Mouse (Mus musculus): ENCODE measurements around the gene Ttyh1.
A peak's percentile ranks its signal among the peaks of the same experiment; 100 is the strongest.

Gene Ttyh1

DNA sequence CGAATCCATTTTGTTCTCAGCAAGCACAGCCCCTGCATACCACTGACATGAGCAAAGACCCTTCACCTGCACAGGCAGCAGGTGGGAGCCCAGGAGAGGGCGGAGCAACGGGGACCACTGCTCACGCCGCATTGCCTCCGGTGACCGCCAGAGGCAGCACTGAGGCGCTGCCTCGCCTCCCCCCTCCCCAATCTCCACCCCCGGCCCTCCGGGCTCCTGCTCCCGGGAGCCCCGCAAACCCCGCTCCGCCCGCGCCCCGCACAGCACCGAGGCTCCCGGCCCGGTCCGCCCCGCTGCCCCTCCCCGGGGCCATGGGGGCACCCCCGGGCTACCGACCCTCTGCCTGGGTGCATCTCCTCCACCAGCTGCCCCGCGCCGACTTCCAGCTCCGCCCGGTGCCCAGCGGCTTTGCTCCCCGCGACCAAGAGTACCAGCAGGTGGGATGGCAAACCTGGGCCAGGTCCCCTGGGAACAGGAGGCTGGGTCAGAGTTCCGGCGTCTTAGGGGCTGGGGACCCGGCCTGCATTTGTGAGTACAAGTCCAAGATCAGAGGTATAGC lies at the start of gene Ttyh1:
Ttyh1 (plus strand) TSS at position 65 of the 559 bp plus-strand sequence.
- no peak for DNase-seq

DNA sequence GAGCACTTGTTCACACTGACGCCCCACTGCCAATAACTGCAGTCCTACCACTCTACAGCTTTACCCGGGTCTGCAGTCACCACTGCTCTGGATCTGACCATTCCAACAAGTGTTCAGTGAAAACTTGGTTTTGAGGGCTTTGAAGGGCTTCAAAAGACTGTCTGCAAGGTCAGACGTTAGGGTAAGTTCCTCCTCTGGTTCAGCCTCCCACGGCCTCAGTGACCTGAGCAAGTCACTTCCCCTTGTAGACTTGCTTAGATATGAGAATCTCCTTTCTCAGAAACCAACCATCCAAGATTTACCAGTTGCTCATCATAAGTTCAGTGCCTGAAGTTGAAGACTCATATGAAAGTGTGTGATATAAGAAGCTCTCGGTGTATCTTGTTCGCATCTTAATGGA lies 48.1 kb upstream of the Ttyh1 start:
- DNase-seq: peak in 1 of 2 experiments; percentile 12

DNA sequence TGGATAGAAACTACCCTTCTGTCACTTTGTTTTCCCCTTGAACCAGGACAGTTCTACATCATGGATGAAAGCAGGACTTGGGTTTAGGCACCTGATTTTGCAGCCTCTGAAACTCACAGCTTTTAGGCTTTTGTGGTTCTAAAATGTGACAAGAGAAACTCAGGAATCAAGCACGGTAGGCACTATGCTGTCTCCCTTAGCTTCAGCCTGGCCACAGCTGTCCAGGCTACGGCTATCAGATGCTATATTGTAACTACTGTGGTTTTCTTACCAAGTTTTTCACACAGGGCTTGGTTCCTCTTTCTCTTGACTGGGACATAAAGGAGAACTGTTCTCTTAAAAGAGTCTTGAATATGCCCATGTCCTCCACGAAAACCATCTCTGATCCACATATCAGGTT lies 46.1 kb upstream of the Ttyh1 start:
- DNase-seq: no peak

DNA sequence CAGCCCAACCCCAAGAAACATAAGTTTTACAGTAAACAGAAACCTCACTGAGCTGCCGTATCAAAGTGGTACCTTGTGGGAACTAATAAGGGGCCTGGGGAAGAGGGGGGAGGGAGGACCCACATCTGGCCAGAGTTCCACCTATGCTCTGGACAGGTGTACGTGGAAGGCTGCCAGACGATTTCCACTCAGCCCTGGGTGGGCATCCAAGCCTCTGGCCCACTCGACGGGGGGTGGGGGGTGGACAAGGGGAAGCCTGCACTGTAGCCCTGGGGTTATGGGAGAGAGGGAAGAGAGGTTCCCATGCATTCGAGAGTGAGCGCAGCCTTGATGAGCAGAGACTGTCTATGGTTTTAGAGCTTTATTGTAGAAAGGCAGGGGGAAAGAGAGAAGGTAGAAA lies 39.7 kb upstream of the Ttyh1 start:
- DNase-seq: no peak

DNA sequence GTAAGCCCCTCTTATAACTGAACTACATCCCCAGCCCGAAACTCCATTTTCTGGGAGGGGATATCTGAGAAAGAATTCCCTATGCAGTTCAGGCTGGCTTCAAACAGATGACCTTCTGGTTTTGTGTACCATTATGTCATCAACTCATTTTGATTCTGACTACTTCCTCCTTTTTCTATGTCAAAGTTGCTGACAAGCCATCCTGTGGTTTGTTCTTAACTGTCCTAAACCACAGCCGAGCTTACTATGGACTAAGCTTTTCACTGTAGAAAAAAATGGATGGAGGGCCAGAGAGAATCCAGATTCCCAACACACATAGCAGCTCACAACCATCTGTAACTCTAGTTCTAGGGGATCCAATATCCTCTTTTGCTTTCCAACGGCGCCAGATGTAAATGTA lies 38.7 kb upstream of the Ttyh1 start:
- no peak for DNase-seq

DNA sequence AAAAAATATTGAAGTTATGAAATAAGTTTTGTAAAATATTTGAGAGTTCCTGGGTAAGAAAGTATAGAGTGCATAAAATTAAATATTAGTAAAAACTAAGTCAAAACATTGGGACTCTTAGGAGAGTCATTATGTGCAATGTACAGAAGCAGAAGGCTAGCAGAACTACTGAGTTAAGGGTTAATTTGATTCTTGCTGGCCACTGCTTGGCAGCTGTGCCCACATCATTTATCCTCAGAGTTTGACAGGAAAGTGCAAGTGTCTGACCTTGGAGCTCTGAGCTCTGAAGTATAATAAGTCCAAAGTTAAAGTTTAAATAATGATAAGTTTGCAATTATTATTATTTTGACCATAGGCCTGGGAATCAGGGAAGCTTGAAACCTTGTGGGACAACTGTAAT lies 37.5 kb upstream of the Ttyh1 start:
- DNase-seq: no peak

DNA sequence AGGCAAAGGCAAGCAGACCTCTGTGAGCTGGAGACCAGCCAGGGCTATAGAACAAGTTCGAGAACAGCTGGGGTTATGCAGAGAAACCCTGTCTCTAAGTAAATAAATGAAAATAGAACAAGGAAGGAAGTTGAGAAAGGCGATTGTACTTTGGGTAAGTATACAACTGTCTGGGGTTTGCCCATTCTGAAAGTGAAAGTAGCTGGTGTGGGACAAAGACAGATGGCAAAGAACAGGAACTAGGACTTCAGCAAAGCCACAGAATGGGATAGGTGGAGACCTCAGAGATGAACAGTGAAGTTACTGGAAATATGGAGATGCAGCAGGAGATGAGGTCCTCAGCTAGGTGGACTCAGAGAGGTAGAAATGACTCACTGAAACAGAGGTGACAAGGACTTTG lies 36.4 kb upstream of the Ttyh1 start:
- DNase-seq: peak; percentile 40 to 53

DNA sequence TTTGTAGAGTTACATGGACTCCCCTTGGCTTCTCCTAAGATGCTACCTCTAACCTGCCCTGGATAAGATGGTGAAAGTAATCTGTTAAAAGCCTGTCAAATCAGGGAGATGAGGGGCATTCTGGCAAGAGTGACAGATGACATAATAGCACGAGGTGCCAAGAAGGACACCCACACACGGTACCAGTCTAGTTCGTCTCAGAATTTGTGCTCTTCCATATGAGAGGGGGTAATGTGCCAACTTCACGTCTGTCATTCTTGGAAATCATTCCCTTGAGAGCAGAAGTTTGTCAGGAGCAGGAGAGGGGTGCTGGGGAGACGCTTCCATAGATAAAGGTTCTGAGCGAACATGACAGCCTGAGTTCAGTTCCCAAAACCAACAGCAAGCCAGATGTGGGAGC lies 35.0 kb upstream of the Ttyh1 start:
- DNase-seq: no peak

DNA sequence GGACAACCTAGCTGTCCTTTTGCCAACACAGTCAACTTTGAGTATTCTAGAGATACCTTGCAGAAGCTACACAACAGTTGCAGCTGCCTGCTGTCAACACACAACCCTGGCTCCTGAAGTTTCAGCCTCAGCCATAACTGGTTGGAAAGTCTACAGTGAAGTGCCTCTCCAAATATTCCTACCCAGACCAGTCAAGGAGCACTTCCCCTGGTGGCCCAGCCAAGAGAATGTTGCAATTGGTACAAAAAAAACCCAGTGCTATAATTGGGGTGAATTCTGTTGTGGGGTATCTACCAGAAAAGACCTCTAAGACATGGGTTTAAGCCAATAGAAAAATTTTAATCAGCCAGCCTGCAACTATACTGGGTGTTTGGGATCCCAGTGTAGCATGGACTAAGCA lies 33.6 kb upstream of the Ttyh1 start:
- DNase-seq: peak; percentile 19 to 36

DNA sequence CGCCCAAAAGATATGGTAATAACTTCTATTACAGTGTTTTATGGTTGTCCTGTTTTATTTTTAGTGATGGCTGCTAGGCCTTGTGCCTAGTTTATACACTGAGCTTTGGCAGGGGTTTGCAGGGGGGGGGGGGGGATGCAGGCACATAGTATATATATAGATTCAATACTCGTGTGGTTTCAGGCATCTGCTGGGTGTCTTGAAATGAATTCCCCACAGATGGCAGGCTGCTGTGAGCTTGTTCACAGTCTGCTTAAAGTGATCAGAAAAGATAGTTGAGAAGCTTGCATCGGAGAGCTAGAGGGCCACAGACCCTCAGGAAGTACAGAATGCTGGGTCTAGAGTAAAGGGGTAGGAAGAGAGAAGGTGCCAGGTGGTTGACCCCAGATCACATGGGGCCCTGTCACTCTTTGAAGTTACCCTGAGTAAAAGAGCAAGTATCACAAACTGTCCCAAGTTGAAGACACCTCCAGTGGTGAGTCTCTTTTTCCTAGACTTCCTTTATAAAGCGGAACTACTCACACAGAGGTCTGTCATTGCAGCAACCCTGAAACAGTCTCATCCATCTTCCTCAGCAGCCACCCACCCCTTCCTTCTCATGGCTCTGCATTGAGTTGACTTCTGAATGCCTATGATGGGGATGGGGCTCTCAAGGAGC lies 31.8 kb upstream of the Ttyh1 start:
- DNase-seq: peak in 1 of 2 experiments; percentile 9

DNA sequence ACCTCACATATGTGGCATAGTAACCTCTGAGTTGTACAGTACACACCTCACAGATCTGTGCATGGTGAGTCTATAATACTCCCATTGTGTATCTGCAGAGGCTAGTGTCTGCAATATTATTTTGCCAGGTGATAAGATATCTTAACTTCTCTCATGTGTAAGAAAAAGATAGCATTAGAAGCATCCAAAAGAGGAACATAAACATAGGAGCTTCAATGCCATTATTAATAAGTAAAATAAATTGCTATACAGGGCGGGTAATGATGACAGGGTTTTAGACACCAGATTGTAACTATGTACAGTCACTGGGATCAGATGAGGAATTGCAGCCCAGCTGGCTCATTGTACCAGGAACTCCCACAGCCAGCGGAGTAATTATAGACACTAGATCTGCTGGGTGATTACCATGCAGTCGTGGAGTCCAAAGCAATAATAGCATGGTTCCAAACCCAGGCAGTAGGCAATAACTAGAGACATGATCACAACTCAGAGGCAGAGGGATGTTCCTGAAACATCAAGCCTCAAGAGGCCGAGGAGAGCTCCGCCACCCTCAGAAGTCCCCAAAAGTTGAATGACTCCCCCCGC lies 31.2 kb upstream of the Ttyh1 start:
- DNase-seq: no peak

DNA sequence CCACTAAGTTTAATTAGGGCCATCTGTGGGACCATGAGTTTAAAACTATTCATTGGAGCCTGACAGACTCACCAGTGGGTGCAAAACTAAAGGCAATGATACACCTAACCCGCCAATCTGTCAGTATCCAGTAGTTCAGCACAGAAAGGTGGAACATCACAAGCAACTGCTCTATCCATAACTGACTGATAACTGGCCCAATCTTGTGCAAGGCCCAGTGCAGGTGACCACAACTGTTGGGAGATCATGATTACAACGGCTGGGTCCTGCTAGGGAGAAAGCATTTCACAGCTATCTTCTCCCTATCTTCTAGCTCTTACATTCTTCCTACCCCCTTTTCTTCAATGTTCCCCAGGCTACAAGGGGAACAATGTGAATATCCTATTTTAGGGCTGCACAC lies 30.5 kb upstream of the Ttyh1 start:
- DNase-seq: no peak

DNA sequence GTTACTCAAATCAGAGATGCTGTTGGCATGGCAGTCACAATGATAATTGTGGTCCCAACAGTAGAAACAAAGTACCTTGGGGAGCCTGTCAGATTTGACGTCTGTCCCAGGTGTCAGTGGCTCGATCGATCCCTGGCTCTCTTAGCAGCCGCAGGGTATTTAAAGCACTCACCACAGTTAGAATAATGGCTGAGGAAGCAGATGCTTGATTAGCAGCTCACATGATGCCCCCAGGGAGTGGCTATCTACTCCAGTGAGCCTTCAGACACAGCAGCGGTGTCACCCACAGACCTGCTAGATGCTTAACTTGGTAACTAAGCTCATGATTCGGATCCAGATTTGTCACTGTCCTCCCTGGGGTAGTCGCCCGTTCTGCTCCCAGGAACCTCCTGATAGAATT lies 28.0 kb upstream of the Ttyh1 start:
- no peak for DNase-seq

DNA sequence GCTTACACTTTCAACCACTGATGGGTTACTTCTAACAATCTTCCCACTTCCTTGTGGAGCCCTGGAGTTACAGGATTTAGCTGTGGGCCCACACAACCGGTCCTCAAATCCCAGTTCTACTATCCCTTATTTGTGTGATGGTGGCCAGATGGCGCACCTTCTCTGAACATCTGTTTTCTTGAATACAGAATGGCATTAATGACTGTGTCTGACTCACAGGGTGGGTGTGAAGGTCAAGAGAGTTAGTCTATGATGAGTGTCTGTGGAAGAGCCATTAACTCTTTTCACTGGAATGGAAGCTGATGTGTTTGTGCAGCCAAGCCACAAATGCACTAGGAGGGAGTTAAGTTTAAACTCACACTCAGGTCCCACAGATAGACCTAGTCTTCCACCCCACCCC lies 20.9 kb upstream of the Ttyh1 start:
- DNase-seq: no peak

DNA sequence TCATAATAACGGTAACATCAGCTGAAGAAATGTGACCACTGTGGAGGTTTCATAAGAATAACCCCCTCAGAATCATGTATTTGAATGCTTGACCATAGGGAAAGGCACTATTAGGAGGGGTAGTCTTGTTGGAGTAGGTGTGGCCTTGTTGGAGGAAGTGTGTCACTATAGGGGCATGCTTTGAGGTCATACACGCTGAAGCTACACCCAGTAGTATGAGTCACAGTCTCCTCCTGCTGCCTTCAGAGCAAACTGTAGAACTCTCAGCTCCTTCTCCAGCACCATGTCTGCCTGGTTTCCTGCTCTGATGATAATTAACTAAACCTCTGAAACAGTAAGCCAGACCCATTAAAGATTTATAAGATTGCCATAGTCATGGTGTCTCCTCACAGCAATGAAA lies 20.4 kb upstream of the Ttyh1 start:
- no peak for DNase-seq

DNA sequence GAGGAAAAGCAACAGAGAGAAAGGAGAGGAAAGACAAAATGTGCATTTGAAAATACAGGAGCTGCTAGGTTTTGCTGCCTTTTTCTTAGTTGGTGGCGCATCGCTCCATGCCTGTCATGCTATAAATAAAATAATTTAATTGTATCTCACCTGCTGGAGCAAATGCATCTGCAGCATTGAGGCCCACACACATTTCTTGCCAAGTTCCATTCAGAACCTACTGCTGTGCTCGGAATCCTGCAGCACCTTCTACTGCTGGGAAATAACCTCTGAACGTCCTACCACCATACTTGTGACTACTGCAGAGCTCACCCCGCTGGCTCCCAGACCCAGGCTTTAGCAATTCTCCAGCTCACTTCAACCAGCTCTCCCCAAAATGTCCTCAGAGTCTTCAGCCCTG lies 18.1 kb upstream of the Ttyh1 start:
- DNase-seq: no peak

DNA sequence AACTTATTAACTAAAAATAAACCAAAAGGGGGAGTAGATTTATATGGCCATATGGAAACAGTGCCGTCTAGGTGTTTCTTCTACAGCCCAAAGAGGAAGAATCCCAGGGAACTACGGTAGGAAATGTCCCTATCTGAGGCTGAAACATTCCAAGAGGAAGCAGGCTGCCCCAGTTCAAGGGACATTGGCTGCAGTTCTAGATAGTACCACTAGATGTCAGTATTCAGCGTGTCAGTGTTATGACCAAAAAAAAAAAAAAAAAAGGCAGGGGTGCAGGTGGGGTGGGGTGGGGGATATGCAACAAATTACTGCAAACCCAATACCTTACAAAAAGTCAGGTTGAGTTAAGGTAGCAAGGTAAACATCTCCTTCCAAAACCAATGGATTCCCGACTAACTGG lies 15.8 kb upstream of the Ttyh1 start:
- peak in 1 of 2 experiments; percentile 37 for DNase-seq

DNA sequence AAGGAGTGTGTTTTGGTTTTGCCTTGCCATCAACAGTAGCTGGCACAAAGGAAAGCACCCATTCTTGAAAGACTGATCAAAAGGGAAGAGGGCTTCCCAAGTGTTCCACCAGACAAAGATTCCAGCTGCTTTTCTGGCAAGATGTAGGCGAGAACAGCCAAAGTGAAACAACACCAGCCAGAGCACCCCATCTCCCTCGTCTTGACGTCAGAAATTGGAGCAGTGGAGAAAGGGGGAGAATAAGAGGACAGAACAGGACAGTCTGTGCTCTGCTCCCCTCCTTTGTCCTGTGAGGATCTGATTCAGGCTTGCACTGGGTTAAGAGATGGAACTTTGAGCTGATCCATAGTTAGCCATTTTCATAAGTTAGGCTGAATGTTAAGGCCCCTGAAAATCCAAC lies 7.4 kb upstream of the Ttyh1 start:
- no peak for DNase-seq

DNA sequence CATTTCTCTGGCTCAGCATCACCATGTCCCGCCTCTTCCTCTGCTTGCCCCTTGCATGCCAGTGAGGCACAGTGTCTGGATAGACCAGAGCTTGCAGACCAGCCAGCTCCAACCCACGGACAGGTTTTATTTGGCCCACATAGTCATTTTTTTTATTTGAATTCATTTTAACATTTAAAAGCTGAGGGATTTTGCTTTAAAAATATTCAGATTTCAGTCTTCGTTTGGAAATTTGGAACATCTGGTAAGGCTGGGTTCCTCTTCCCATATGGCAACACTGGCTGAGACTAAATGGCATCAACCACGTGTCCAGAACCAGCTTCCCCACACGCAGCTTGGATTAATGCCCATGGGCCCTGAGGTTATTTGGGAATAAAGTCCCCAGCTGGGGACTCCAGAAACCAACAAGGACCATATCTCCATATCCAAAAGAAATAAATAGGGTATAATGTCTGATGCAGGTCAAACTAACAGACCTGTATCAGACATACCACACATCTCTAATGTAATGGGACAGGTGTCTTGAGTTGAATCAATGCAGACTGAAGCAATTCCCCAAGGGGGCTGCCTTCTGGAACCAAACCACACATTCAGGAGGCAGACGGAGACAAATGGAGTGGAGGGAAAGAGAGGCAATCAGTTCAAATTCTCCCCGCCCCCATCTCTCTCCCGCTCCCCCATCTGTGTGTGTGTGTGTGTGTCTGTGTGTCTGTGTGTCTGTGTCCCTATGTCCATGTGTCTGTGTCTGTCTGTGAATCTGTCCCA lies 2.0 kb upstream of the Ttyh1 start:
- no peak for DNase-seq

DNA sequence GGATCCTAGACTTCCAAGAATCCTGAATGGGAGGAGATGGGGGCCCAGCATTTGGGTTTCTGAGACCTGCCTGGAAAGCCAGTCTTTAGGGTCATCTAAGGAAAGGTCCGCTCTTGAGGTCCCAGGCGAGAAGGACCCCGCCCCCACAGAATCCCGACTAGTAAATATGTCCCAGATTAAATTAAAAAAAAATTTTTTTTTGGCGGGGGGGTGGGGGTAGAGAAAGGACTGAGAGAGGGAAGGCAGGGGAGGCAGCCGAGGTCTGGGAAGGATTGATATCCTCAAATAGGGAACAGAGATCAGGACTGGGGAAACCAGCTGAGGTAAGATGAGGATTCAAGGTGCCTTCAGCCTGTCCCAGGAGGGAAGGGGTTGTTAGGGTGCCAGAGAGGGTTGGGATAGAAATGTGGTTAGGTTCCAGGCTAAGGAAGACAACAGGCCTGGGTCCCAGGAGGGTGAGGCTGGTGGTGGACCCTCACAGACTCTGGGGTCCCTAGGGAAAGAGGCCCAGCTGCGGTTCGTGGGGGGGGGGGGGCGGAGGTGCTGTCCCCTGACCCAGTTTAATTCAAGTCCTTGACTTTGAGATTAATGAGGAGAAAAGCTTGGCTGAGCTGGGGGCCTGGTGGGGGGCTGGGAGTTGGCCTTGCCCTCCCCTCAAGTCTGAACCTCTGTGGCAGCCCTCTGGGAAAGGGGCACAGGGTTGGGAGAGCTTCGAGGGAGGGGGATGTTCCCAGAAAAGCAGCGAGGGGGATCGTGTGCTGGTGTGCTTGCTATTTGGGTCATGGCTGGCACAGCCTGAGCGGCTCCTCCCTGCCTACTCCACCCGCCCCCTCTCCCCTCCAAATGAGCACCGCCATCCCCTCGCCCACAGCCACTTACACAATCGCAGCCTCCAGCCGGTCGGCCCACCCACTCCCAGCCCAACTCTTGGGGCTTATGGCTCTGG lies 1.0 kb downstream of the Ttyh1 start:
- no peak for DNase-seq

DNA sequence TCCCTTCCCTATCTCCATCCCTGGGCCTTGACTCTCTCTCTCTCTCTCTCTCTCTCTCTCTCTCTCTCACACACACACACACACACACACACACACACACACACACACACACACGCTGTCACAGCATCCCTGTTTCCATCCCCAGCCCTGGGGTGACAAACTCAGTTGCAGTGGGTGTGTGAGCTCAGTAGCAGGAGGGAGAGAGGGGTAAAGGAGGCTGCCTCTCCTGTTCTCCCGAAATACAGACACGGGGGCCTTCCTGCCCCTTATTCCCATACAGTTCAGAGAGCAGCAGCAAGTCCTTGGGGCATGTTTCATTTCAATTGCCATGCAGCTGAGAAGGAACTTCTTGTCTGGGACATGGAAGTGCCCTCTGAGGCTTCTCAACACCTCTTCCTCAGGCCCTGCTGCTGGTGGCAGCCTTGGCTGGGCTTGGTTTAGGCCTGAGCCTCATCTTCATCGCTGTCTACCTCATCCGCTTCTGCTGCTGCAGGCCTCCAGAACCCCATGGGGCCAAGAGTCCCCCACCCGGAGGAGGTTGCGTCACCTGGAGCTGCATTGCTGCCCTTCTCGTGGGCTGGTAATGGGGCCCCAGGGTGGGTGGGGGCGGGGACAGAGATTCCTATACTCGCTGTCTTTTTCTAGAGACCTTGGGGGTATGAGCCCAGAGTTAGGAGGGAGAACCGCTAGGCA lies 3.0 kb downstream of the Ttyh1 start:
- DNase-seq: no peak

DNA sequence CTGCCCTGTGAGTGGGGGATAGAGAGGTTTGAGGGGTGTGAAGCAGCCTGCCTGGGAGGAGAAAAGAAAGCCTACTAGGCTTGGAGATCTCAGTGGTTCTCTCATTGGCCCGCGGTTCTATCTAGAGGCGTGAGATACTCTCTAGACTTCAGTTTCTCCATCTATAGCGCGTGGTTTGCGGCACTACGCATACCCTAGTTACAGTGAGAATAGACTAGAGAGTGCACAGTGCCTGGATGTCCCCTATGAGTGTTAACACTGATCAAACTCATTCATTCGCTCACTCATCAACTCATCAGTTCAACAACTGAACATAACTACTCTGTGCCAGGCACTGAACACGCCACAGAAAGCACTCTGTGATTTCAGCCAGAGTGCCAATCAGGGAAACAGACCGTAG lies 3.6 kb downstream of the Ttyh1 start:
- no peak for DNase-seq

Data from lung, adult 18-20 months (tissue).